Mouse (Mus musculus) heart, adult 2 months (tissue): Measurements from ENCODE around the gene Asic2. TPM values are rescaled to one million over a fixed set of nuclear protein-coding genes. Genes with fewer than 3 reads are reported as not detected.

Experiments
- DNase-seq, 2 experiments: peaks; one replicate each; pipeline ENCODE4 v3.0.0; 2021
- H3K27ac ChIP-seq: fragments of 200-600 bp; 2 replicates; pipeline ENCODE4 v1.8.1; 2022
- H3K27me3 ChIP-seq: fragments of 200-500 bp; 2 replicates; pipeline ENCODE4 v1.6.1; 2012; ENCODE audit warnings: mild to moderate bottlenecking, low read length, inconsistent platforms, mixed read lengths; ENCODE audit not compliant: control insufficient read depth, insufficient read depth
- H3K36me3 ChIP-seq: fragments of 200-500 bp; 2 replicates; pipeline ENCODE4 v1.6.1; 2012; ENCODE audit warnings: low read length, inconsistent platforms; ENCODE audit not compliant: control insufficient read depth, insufficient read depth
- H3K4me1 ChIP-seq: fragments of 200-500 bp; 2 replicates; pipeline ENCODE4 v1.6.1; 2011; ENCODE audit warnings: low read length; ENCODE audit not compliant: control insufficient read depth, insufficient read depth
- H3K4me3 ChIP-seq: fragments of 200-600 bp; 2 replicates; pipeline ENCODE4 v1.8.1; 2022
- H3K79me2 ChIP-seq: fragments of 200-500 bp; replicated peaks from 2 replicates; pipeline ENCODE4 v1.6.1; 2012; ENCODE audit warnings: mild to moderate bottlenecking, inconsistent platforms, low read length, moderate library complexity, mixed read lengths; ENCODE audit not compliant: control insufficient read depth, insufficient read depth
- H3K9ac ChIP-seq: fragments of 200-500 bp; 2 replicates; pipeline ENCODE4 v1.6.1; 2012; ENCODE audit warnings: low read depth, mild to moderate bottlenecking, control low read depth, inconsistent platforms, low read length, mixed read lengths
- CTCF ChIP-seq: fragments of 200-600 bp; IDR thresholded peaks from 2 replicates; pipeline ENCODE4 v1.8.1; 2022; ENCODE audit warnings: antibody characterized with exemption, mild to moderate bottlenecking, moderate library complexity
- EP300 ChIP-seq: fragments of 200-500 bp; IDR thresholded peaks from 2 replicates; pipeline ENCODE4 v1.6.1; 2011; ENCODE audit warnings: low read depth, low read length, control low read depth; ENCODE audit not compliant: insufficient read depth
- POLR2A ChIP-seq: fragments of 200-500 bp; IDR thresholded peaks from 2 replicates; pipeline ENCODE4 v1.6.1; 2011; ENCODE audit warnings: mild to moderate bottlenecking, low read depth, low read length, control low read depth; ENCODE audit not compliant: insufficient read depth
- WGBS: fragments of 180-500 bp; shearing (Covaris S2); methylation state at CpG from one replicate; pipeline ENCODE4 v1.1.7; 2018; 5-methylcytosine and 5-hydroxymethylcytosine counted together
- intact Hi-C: fragments of 180-260 bp; cut with DNase I; formaldehyde crosslinking; loops from one replicate; pipeline ENCODE4 v1.15.1; 2025
- polyA plus RNA-seq: library from polyadenylated mRNA; depleted of rRNA; stranded (reverse); fragments of >200 nt; gene quantifications from 2 replicates; pipeline ENCODE4 v1.2.3, GENCODE M21; 2012
- total RNA-seq, 2 experiments: library from RNA; stranded (reverse); gene quantifications; 2 replicates each; pipeline ENCODE4 v1.2.3; 2021

The Asic2 gene
- total and polyA plus RNA-seq, 3 experiments: not detected

GRCm38 (mm10) chr11:80973273-80973672 is 995.0 kb downstream of the Asic2 start:
- no peak for TF ChIP-seq EP300
- no peak for TF ChIP-seq CTCF
- no peak for TF ChIP-seq POLR2A
- no peak overlapping the region for H3K4me3 ChIP-seq
- peaks cover 2% of the 10 kb centered on the region; the same call in 1 of the 2 replicates for H3K4me1 ChIP-seq
- no peaks in the 10 kb centered on the region for H3K79me2 ChIP-seq
- no peaks in the 10 kb centered on the region for H3K36me3 ChIP-seq
- H3K9ac ChIP-seq: no peak overlapping the region
- DNase-seq: no peak
- no peaks in the 10 kb centered on the region for H3K27me3 ChIP-seq
- no peak overlapping the region for H3K27ac ChIP-seq
- intact Hi-C loops: no loop called here
- WGBS: 91% methylated on average over 8 of the region's 8 CpGs

DNA sequence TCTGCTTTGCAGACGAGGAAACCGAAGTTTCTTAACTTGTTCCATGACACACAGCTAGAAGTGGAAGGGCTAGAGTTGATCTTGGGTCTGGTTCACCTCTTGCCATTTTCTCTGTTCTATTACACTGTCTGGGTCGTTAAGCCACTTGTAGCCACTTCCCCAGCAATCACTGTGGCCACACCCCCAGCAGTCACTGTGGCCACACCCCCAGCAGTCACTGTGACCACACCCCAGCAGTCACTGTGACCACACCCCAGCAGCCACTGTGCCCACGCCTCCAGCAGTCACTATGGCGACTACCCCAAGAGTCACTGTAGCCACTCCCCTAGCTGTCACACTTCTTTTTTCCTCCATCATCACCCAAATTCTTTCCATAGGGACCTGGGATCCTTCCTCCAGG is 1000.7 kb downstream of the Asic2 start:
- intact Hi-C loops: no loop called here
- H3K9ac ChIP-seq: no peak overlapping the region
- H3K27ac ChIP-seq: no peak overlapping the region
- no peaks in the 10 kb centered on the region for H3K36me3 ChIP-seq
- 45% methylated on average over 5 of the region's 5 CpGs for WGBS
- no peaks in the 10 kb centered on the region for H3K4me1 ChIP-seq
- H3K27me3 ChIP-seq: no peaks in the 10 kb centered on the region; the same call in 1 of the 2 replicates
- no peak overlapping the region for H3K4me3 ChIP-seq
- no peaks in the 10 kb centered on the region for H3K79me2 ChIP-seq
- TF ChIP-seq EP300: no peak
- no peak for TF ChIP-seq POLR2A
- TF ChIP-seq CTCF: no peak
- DNase-seq: no peak

GRCm38 (mm10) chr11:80966040-80966439 is 1002.2 kb downstream of the Asic2 start:
- Histone ChIP-seq H3K27me3 (no peaks in the 10 kb centered on the region; the same call in 1 of the 2 replicates), H3K9ac (no peak overlapping the region), H3K27ac (no peak overlapping the region), H3K4me1 (no peaks in the 10 kb centered on the region), H3K79me2 (no peaks in the 10 kb centered on the region), H3K36me3 (no peaks in the 10 kb centered on the region), H3K4me3 (no peak overlapping the region)
- DNase-seq: no peak
- intact Hi-C loops: no loop called here
- TF ChIP-seq POLR2A: no peak
- no peak for TF ChIP-seq EP300
- TF ChIP-seq CTCF: no peak
- WGBS: 41% methylated on average over 3 of the region's 3 CpGs

DNA sequence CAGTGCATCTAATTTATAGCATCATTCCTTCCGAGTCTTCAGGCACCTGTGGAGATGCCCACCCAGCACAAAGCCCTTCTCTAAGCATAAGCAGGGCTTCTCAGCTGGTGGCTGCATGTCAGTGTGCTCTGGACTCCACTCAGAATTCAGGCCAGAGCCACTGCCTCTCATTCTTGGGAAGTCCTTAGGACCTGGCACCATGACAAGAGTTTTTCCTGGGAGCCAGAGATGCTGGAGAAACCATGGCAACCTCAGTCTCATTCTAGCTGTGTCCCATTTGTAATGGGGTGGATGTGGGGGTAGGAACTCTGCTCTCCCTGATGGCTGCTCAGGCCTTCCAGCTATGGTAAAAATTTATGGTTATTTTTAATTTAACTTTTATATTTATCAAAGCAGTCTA is 1006.9 kb downstream of the Asic2 start:
- Histone ChIP-seq H3K9ac (no peak overlapping the region), H3K27me3 (no peaks in the 10 kb centered on the region; the same call in 1 of the 2 replicates), H3K36me3 (no peaks in the 10 kb centered on the region), H3K4me1 (no peaks in the 10 kb centered on the region), H3K27ac (no peak overlapping the region), H3K4me3 (no peak overlapping the region), H3K79me2 (no peaks in the 10 kb centered on the region)
- intact Hi-C loops: no loop called here
- no peak for DNase-seq
- no peak for TF ChIP-seq CTCF
- TF ChIP-seq EP300: no peak
- no peak for TF ChIP-seq POLR2A
- 52% methylated on average over 1 of the region's 1 CpGs for WGBS

- no peak for DNase-seq
- Histone ChIP-seq H3K79me2 (no peaks in the 10 kb centered on the region), H3K4me1 (no peaks in the 10 kb centered on the region), H3K36me3 (no peaks in the 10 kb centered on the region), H3K9ac (no peak overlapping the region), H3K27ac (no peak overlapping the region), H3K4me3 (no peak overlapping the region), H3K27me3 (no peaks in the 10 kb centered on the region; the same call in 1 of the 2 replicates)
- TF ChIP-seq CTCF (no peak), EP300 (no peak)
- intact Hi-C loops: no loop called here
- 5% methylated on average over 16 of the region's 16 CpGs for WGBS
Observed at GRCm38 (mm10) chr11:80958086-80958671, 1010.1 kb downstream of the Asic2 start.

GRCm38 (mm10) chr11:80955915-80956314 is 1012.3 kb downstream of the Asic2 start:
- no peak for DNase-seq
- Histone ChIP-seq H3K4me3 (no peak overlapping the region), H3K79me2 (no peaks in the 10 kb centered on the region), H3K4me1 (no peaks in the 10 kb centered on the region), H3K36me3 (no peaks in the 10 kb centered on the region), H3K9ac (no peak overlapping the region), H3K27ac (no peak overlapping the region), H3K27me3 (no peaks in the 10 kb centered on the region; the same call in 1 of the 2 replicates)
- TF ChIP-seq EP300: no peak
- no peak for TF ChIP-seq POLR2A
- no peak for TF ChIP-seq CTCF
- intact Hi-C loops: no loop called here
- 55% methylated on average over 6 of the region's 6 CpGs for WGBS
